Comparison of ENCODE assay signal across 1 mouse cellular context in the genomic region with DNA sequence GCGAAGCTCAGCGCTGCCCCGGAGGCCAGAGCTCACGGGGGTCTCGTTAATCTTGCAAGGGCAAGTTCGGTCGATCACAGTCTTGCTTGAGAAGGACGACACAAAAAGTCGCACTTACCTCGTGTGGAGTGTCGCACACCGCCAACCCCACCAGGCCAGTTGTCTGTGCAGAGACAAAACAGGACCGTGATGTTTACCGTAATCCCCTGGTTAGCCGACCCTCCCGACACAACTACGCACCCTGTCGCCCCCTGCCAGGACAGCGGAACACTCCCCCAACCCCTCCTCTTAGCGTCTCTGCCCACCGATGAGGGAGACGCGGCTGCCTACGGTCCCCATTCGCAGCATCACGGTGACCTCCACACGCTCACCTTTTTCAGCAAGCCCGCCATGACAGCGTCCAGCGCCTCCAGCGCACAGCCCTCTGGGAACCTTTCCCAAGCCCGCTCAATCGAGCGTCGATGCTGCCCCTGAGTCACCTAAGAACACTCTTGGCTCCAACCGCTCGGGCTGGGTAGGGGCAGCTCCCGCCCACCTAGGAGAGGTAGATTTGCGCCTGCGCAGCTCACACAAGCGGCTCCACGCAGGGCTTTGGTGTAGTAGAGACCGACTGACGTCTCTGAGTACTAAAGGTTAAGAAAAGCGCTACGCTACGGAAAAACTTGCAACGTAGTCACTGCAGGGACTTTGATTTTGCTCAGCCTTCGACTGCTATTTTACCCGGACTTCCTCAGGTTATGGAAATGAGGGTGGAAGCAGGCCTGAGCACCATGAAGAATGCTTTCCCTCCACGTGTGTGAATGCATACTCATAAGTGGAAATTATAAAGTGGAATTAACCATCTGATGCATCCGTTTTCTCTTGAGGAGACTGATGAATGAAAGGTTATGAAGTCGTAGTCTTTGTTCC.
TF ChIP-seq lines count a peak whose summit lies in the region.

A gene (minus strand): TSS at position 859 of the 909 bp plus-strand sequence.

TF ChIP-seq in CH12.LX, 34 proteins besides CTCF, POLR2A, EP300 and RAD21 (continued from another document):
- no peak for TF ChIP-seq MAFK (IDR thresholded peaks at IDR 0.05; ENCODE audit: insufficient replicate concordance, low read length)
- peak; percentile 28; the same call in 1 of the 2 replicates for TF ChIP-seq GABPA (IDR thresholded peaks at IDR 0.05; ENCODE audit: insufficient replicate concordance, low read depth, low read length)
- peak; percentile 14; the same call in 1 of the 2 replicates for TF ChIP-seq JUN (IDR thresholded peaks at IDR 0.05; ENCODE audit: insufficient read depth, low read depth, low read length)
- TF ChIP-seq NELFE (IDR thresholded peaks at IDR 0.05; ENCODE audit: low read depth, low read length): peak; percentile 94
- TF ChIP-seq MAZ (IDR thresholded peaks at IDR 0.05; ENCODE audit: low read depth, low read length): peak; percentile 93; the same call in 1 of the 2 replicates
- TF ChIP-seq ELF1 (IDR thresholded peaks at IDR 0.05; ENCODE audit: low read depth, low read length): peak; percentile 54; the same call in 1 of the 2 replicates
- TF ChIP-seq BHLHE40 (IDR thresholded peaks at IDR 0.05; ENCODE audit: low read depth, low read length): peak; percentile 9; the same call in 1 of the 2 replicates
- TF ChIP-seq UBTF (IDR thresholded peaks at IDR 0.05; ENCODE audit: low read depth, low read length): no peak
- no peak for TF ChIP-seq PAX5 (IDR thresholded peaks at IDR 0.05; ENCODE audit: low read length)
- no peak for TF ChIP-seq ZNF384 (IDR thresholded peaks at IDR 0.05; ENCODE audit: low read depth, low read length)
- TF ChIP-seq MXI1 (IDR thresholded peaks at IDR 0.05; ENCODE audit: low read depth, low read length): peak; percentile 90
- peak; percentile 66 for TF ChIP-seq IRF4 (IDR thresholded peaks at IDR 0.05; ENCODE audit: low read depth, low read length)
- peak; percentile 93 for TF ChIP-seq NRF1 (IDR thresholded peaks at IDR 0.05; ENCODE audit: low read depth, low read length)
- no peak for TF ChIP-seq USF1 (IDR thresholded peaks at IDR 0.05; ENCODE audit: low read depth, low read length)
TF ChIP-seq in CH12.LX: peak in this region for 18.
